Mouse (Mus musculus): ENCODE data around the gene Sdc3. TPM values are rescaled to one million over a fixed set of nuclear protein-coding genes. Genes with fewer than 3 reads are reported as not detected.

Gene Sdc3
- 34.7 and 35.7 TPM in 2 replicates for polyA plus RNA-seq (2014; fragmentation: Nextera tagmentation; extraction: Ambion mirVana)

GRCm38 (mm10) chr4:130792376-130793179, at the start of gene Sdc3:
Gene Sdc3 (plus strand): TSS chr4:130792537.
- peak within 1 kb of the TSS; percentile 55; the same call in 1 of the 2 replicates for H3K27ac ChIP-seq (replicated peaks; ENCODE audit: low read depth, low read length)
- peak within 1 kb of the TSS; percentile 97 for H3K9ac ChIP-seq (ENCODE audit: low read depth, low read length)
- peak within 1 kb of the TSS; percentile 88 for H3K4me3 ChIP-seq (ENCODE audit: low read depth, low read length)
- H3K36me3 ChIP-seq (ENCODE audit: control insufficient read depth, insufficient read depth, low read length): no peaks in the 10 kb centered on the region
- no peaks in the 10 kb centered on the region for H3K9me3 ChIP-seq (ENCODE audit: control insufficient read depth, low read length)
- WGBS: 5% methylated on average over 22 of the region's 99 CpGs
- peak; percentile 42 for ATAC-seq (ENCODE audit: low read depth)
- peaks cover 18% of the 10 kb centered on the region for H3K4me1 ChIP-seq (ENCODE audit: control insufficient read depth, insufficient read depth, low read length)
- no peaks in the 10 kb centered on the region for H3K27me3 ChIP-seq (replicated peaks; ENCODE audit: control insufficient read depth, insufficient read depth, low read length)
- peak; percentile 42 for DNase-seq (ENCODE audit: low spot score)
- H3K4me2 ChIP-seq (ENCODE audit: low read depth, low read length): peak within 1 kb of the TSS; percentile 95

GRCm38 (mm10) chr4:130744058-130744457, 48.3 kb upstream of the Sdc3 start:
- no peak overlapping the region for H3K4me3 ChIP-seq (ENCODE audit: low read depth, low read length)
- no peak for ATAC-seq (ENCODE audit: low read depth)
- H3K9me3 ChIP-seq (ENCODE audit: control insufficient read depth, low read length): no peaks in the 10 kb centered on the region
- no peaks in the 10 kb centered on the region for H3K4me1 ChIP-seq (ENCODE audit: control insufficient read depth, insufficient read depth, low read length)
- no peaks in the 10 kb centered on the region for H3K27me3 ChIP-seq (replicated peaks; ENCODE audit: control insufficient read depth, insufficient read depth, low read length)
- DNase-seq (ENCODE audit: low spot score): no peak
- H3K36me3 ChIP-seq (ENCODE audit: control insufficient read depth, insufficient read depth, low read length): peaks cover 85% of the 10 kb centered on the region
- H3K27ac ChIP-seq (replicated peaks; ENCODE audit: low read depth, low read length): no peak overlapping the region
- no peak overlapping the region for H3K4me2 ChIP-seq (ENCODE audit: low read depth, low read length)
- WGBS: 73% methylated on average over 4 of the region's 4 CpGs
- H3K9ac ChIP-seq (ENCODE audit: low read depth, low read length): no peak overlapping the region

- no peak overlapping the region for H3K27ac ChIP-seq (replicated peaks; ENCODE audit: low read depth, low read length)
- H3K4me1 ChIP-seq (ENCODE audit: control insufficient read depth, insufficient read depth, low read length): no peaks in the 10 kb centered on the region
- peaks cover 95% of the 10 kb centered on the region for H3K36me3 ChIP-seq (ENCODE audit: control insufficient read depth, insufficient read depth, low read length)
- no peak overlapping the region for H3K4me2 ChIP-seq (ENCODE audit: low read depth, low read length)
- H3K4me3 ChIP-seq (ENCODE audit: low read depth, low read length): no peak overlapping the region
- H3K27me3 ChIP-seq (replicated peaks; ENCODE audit: control insufficient read depth, insufficient read depth, low read length): no peaks in the 10 kb centered on the region
- peak; percentile 44; the same call in 1 of the 2 replicates for ATAC-seq (ENCODE audit: low read depth)
- peak; percentile 27 for DNase-seq (ENCODE audit: low spot score)
- 63% methylated on average over 5 of the region's 5 CpGs for WGBS
- no peaks in the 10 kb centered on the region for H3K9me3 ChIP-seq (ENCODE audit: control insufficient read depth, low read length)
- no peak overlapping the region for H3K9ac ChIP-seq (ENCODE audit: low read depth, low read length)
Measured at GRCm38 (mm10) chr4:130745561-130746306, 46.6 kb upstream of the Sdc3 start.

- Histone ChIP-seq H3K9ac (ENCODE audit: low read depth, low read length) (no peak overlapping the region), H3K9me3 (ENCODE audit: control insufficient read depth, low read length) (no peaks in the 10 kb centered on the region), H3K36me3 (ENCODE audit: control insufficient read depth, insufficient read depth, low read length) (peaks cover 97% of the 10 kb centered on the region), H3K27me3 (replicated peaks; ENCODE audit: control insufficient read depth, insufficient read depth, low read length) (no peaks in the 10 kb centered on the region), H3K27ac (replicated peaks; ENCODE audit: low read depth, low read length) (no peak overlapping the region), H3K4me3 (ENCODE audit: low read depth, low read length) (no peak overlapping the region), H3K4me2 (ENCODE audit: low read depth, low read length) (no peak overlapping the region), H3K4me1 (ENCODE audit: control insufficient read depth, insufficient read depth, low read length) (no peaks in the 10 kb centered on the region)
- no peak for ATAC-seq (ENCODE audit: low read depth)
- 88% methylated on average over 7 of the region's 7 CpGs for WGBS
- DNase-seq (ENCODE audit: low spot score): no peak
Measured at GRCm38 (mm10) chr4:130749566-130749965, 42.8 kb upstream of the Sdc3 start.

GRCm38 (mm10) chr4:130751966-130752365, 40.4 kb upstream of the Sdc3 start:
- H3K27ac ChIP-seq (replicated peaks; ENCODE audit: low read depth, low read length): no peak overlapping the region
- no peak overlapping the region for H3K4me2 ChIP-seq (ENCODE audit: low read depth, low read length)
- H3K9me3 ChIP-seq (ENCODE audit: control insufficient read depth, low read length): no peaks in the 10 kb centered on the region
- peaks cover 95% of the 10 kb centered on the region for H3K36me3 ChIP-seq (ENCODE audit: control insufficient read depth, insufficient read depth, low read length)
- no peak overlapping the region for H3K9ac ChIP-seq (ENCODE audit: low read depth, low read length)
- no peak for DNase-seq (ENCODE audit: low spot score)
- no peak overlapping the region for H3K4me3 ChIP-seq (ENCODE audit: low read depth, low read length)
- ATAC-seq (ENCODE audit: low read depth): no peak
- WGBS: 93% methylated on average over 2 of the region's 2 CpGs
- no peaks in the 10 kb centered on the region for H3K27me3 ChIP-seq (replicated peaks; ENCODE audit: control insufficient read depth, insufficient read depth, low read length)
- no peaks in the 10 kb centered on the region for H3K4me1 ChIP-seq (ENCODE audit: control insufficient read depth, insufficient read depth, low read length)

GRCm38 (mm10) chr4:130752591-130752990, 39.7 kb upstream of the Sdc3 start:
- Histone ChIP-seq H3K9me3 (ENCODE audit: control insufficient read depth, low read length) (no peaks in the 10 kb centered on the region), H3K4me1 (ENCODE audit: control insufficient read depth, insufficient read depth, low read length) (no peaks in the 10 kb centered on the region), H3K36me3 (ENCODE audit: control insufficient read depth, insufficient read depth, low read length) (peaks cover 95% of the 10 kb centered on the region), H3K4me3 (ENCODE audit: low read depth, low read length) (no peak overlapping the region), H3K9ac (ENCODE audit: low read depth, low read length) (no peak overlapping the region), H3K27me3 (replicated peaks; ENCODE audit: control insufficient read depth, insufficient read depth, low read length) (no peaks in the 10 kb centered on the region), H3K4me2 (ENCODE audit: low read depth, low read length) (no peak overlapping the region), H3K27ac (replicated peaks; ENCODE audit: low read depth, low read length) (no peak overlapping the region)
- DNase-seq (ENCODE audit: low spot score) (no peak), ATAC-seq (ENCODE audit: low read depth) (no peak)
- WGBS: 78% methylated on average over 7 of the region's 7 CpGs

GRCm38 (mm10) chr4:130753755-130754154, 38.6 kb upstream of the Sdc3 start:
- no peaks in the 10 kb centered on the region for H3K4me1 ChIP-seq (ENCODE audit: control insufficient read depth, insufficient read depth, low read length)
- no peak overlapping the region for H3K9ac ChIP-seq (ENCODE audit: low read depth, low read length)
- H3K36me3 ChIP-seq (ENCODE audit: control insufficient read depth, insufficient read depth, low read length): peaks cover 95% of the 10 kb centered on the region
- no peak overlapping the region for H3K4me3 ChIP-seq (ENCODE audit: low read depth, low read length)
- H3K27ac ChIP-seq (replicated peaks; ENCODE audit: low read depth, low read length): no peak overlapping the region
- no peak overlapping the region for H3K4me2 ChIP-seq (ENCODE audit: low read depth, low read length)
- DNase-seq (ENCODE audit: low spot score) (no peak), ATAC-seq (ENCODE audit: low read depth) (no peak)
- H3K9me3 ChIP-seq (ENCODE audit: control insufficient read depth, low read length): no peaks in the 10 kb centered on the region
- no peaks in the 10 kb centered on the region for H3K27me3 ChIP-seq (replicated peaks; ENCODE audit: control insufficient read depth, insufficient read depth, low read length)
- WGBS: 78% methylated on average over 5 of the region's 5 CpGs

- 72% methylated on average over 2 of the region's 2 CpGs for WGBS
- no peak overlapping the region for H3K9ac ChIP-seq (ENCODE audit: low read depth, low read length)
- no peak for ATAC-seq (ENCODE audit: low read depth)
Measured at GRCm38 (mm10) chr4:130754776-130755175, 37.6 kb upstream of the Sdc3 start.

More at GRCm38 (mm10) chr4:130754776-130755175, 37.6 kb upstream of the Sdc3 start:
- Histone ChIP-seq H3K9me3 (ENCODE audit: control insufficient read depth, low read length) (no peaks in the 10 kb centered on the region), H3K4me1 (ENCODE audit: control insufficient read depth, insufficient read depth, low read length) (no peaks in the 10 kb centered on the region), H3K4me2 (ENCODE audit: low read depth, low read length) (no peak overlapping the region), H3K4me3 (ENCODE audit: low read depth, low read length) (no peak overlapping the region), H3K27ac (replicated peaks; ENCODE audit: low read depth, low read length) (no peak overlapping the region), H3K36me3 (ENCODE audit: control insufficient read depth, insufficient read depth, low read length) (peaks cover 95% of the 10 kb centered on the region), H3K27me3 (replicated peaks; ENCODE audit: control insufficient read depth, insufficient read depth, low read length) (no peaks in the 10 kb centered on the region)
- no peak for DNase-seq (ENCODE audit: low spot score)
